Mouse (Mus musculus) retina, embryonic 14.5 days (tissue): ENCODE results near the gene Lcn9.
A peak's percentile ranks its signal among the peaks of the same experiment; 100 is the strongest.

Source experiments
- DNase-seq: peaks from one replicate; pipeline ENCODE4 v3.0.0-alpha.2; 2015; ENCODE audit warnings: low spot score

Gene Lcn9

GRCm38 (mm10) chr2:25850330-25850729 lies 27.4 kb downstream of the Lcn9 start:
- DNase-seq = peak; percentile 64

GRCm38 (mm10) chr2:25852626-25853025 lies 29.7 kb downstream of the Lcn9 start:
- no peak for DNase-seq

DNA sequence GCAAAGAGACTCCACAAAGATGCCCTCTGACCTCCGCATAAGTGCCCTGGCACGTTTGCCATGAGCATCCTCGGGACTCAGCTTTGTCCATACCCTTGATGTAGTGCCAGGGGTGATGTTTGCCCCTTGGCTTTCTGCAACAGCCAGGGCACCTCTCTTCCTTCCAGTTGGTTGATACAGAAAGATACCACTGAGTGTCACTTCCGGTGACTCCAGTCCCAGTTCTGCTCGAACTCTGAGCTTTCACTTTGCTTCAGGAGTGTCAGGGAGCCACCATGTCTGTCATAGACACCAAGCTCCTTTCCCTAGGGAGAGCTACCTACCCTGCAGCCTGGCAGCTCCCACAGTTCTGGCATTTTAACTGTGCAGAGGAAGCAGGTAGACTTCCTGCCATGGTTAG lies 31.0 kb downstream of the Lcn9 start:
- no peak for DNase-seq

- no peak for DNase-seq
These were observed 36.9 kb downstream of the Lcn9 start for GRCm38 (mm10) chr2:25859891-25860290.

GRCm38 (mm10) chr2:25862038-25862437 lies 39.1 kb downstream of the Lcn9 start:
- DNase-seq = no peak

DNA sequence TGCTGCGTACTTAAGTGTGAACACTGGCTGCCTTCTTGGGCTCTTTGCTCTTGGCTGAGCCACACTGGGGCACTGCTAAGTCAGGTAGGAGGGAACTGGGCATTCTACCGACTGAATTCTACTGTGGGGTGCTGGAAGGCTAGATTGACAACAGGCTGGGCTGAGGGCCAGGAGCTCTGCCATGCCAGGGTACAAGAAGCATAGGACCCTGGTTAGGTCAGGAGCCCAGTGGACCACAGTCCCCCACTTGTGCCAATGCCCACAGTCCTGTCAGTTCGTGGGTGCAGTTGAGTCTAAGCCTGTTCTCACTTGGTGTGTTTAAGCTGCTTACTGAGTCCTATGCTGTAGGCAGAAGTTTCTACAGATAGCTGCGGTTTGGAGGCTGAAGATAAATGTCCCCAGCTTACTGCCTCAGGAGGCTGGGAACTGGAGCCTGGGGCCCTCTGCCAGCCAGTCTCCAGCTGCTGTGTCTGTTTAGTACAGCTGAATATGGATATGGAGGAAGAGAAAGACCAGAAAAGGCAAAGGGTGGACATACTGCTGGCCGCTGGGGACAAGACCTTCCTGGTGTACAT lies 39.8 kb downstream of the Lcn9 start:
- DNase-seq = no peak

GRCm38 (mm10) chr2:25863337-25864131 lies 40.6 kb downstream of the Lcn9 start, which contains the start of gene Kcnt1:
TSS of gene Kcnt1 (plus strand) at chr2:25863734.
- peak; percentile 53 for DNase-seq

- peak; percentile 49 for DNase-seq
These were observed 41.3 kb downstream of the Lcn9 start for GRCm38 (mm10) chr2:25864230-25864629.

DNA sequence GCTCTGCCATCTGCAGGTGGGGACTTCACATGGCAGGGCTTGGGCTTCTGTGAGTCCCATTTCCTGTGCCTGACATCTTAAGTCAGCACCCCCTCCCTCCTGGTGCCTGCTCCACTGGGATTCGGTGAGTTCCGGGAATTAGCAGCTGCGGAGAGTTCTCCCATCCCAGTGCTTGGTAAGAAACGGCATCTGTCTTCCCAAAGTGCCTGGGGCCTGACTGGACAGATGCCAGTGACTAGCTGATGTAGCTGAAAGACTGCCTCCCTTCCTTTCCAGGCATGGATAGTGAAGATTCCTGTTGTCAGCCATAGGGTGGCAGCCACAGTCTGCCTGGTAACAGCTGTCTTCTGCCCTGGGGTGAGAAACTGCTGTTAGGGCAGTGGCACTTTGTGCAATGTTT lies 42.5 kb downstream of the Lcn9 start:
- DNase-seq = peak; percentile 44

- no peak for DNase-seq
These were observed 43.7 kb downstream of the Lcn9 start for GRCm38 (mm10) chr2:25866656-25867055.
